Mouse (Mus musculus): ENCODE measurements around the gene Fhad1.
A peak's percentile ranks its signal among the peaks of the same experiment; 100 is the strongest.

Gene Fhad1

GRCm38 (mm10) chr4:141976163-141976562 lies 38.7 kb downstream of the Fhad1 start:
- no peak for DNase-seq (ENCODE audit: low spot score)

DNA sequence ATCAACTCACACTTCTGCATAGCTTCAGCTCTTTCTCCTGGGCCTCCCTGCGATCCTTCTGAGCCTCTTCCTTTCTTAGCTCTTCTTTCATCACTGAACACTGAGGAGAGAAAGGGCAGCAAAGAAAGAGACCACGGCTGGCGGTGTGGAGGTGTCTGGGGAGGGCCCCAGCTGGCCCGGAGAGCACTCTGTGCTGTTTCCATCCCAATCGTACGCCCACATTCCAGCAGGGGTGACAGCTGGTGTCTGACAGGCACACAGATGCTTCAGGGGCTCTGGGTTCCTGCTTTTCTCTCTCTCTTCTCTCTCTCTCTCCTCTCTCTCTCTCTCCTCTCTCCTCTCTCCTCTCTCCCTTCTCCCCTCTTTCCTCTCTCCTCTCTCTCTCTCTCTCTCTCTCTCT lies 50.3 kb downstream of the Fhad1 start:
- no peak for DNase-seq (ENCODE audit: low spot score)

- no peak for DNase-seq (ENCODE audit: low spot score)
Measured at GRCm38 (mm10) chr4:141963907-141964306, 51.0 kb downstream of the Fhad1 start.

DNA sequence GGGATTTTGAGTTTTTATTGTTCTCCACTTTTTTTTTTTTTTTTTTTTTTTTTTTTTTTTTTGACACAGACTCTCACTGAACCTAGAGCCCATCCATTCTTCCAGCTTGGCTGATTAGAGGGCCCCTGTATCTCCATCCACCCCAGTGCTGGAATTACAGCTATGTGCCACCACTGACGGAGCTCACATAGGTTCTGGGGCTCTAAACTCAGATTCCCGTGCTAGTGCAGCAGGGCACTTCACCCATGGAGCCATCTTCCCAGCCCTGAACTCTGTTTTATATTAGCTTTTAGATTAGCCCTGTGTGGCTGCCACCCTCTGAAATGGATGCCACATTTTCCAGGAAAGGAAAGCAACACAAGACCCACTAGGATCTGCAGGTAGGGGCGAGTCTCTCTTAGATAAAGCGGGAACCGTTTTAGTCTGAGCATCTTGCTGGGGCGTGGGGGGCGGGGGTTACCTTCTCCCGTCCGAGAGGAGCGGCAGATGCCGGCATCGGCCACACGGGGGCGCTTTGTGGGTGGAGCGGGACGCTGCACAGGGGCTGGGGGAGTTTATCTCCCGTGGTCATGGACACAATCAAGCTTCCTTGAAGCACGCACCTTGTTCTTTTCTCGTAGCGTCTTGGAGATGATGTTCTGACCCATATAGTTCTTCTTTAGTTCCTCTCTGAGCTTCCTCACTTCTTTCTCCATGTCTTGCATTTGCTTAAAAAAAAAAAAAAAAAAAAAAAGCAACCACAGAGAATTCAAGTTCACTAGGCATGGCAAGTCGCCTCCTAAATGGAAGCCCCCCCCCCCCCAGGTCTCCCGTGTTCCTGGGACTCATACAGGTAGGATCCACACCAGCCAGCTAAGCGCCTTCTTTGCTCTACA lies 51.8 kb downstream of the Fhad1 start:
- DNase-seq (ENCODE audit: low spot score): peak; percentile 65

DNA sequence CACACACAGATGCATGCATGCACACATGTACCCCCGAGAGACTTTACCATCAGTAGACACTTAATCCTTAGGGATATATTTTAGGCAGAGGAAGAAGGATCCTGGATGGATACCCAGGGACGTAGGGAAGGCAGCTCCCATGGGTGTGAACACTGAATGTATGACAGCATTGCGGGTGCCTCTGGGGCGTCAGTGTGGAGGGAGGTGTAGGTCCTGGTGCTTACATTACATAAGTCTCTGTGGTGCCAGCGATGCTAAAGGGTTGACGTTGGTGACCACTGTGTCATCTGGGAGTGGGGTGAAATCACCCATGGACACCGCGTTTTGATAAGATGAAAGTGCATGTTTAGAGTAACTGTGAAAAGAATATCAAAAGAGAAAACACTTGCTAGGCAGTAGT lies 54.8 kb downstream of the Fhad1 start:
- DNase-seq (ENCODE audit: low spot score): no peak

- no peak for DNase-seq (ENCODE audit: low spot score)
Measured at GRCm38 (mm10) chr4:141959615-141960014, 55.3 kb downstream of the Fhad1 start.

DNA sequence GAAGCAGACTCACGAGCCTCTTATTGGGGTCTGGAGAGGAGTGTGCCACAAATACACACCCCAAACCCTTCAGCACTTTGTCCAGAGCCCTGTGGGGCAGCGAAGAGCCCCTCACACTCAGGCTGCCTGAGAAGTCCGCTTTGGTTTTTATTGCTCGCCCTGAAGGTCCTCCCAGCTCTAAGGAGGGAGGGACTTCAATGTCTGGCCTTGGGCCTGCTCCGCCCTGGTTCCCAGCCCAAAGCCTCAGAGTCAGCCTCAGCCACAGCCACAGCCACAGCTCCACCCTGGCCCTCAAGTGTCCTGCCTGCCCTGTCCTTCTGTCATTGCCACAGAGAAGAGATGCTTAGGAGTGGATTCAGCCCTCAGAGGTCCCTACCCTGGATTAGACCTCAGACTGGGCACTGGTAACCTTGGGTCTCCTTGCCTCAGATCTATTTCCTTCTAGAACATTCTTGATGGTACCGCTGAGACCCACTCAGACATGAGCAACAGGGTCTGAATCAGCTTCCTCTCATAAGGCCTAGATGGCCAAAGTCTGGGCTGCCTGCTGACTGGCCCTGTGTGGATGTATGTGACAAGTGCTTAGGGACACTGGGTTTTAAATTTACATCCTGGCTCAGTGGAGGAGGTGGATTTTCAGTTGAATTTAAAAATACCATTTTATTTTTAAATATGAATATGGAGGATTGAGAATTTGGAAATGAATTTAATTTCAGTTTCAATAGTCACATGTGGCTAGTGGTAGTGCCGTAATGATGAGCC lies 56.1 kb downstream of the Fhad1 start:
- DNase-seq (ENCODE audit: low spot score): no peak

GRCm38 (mm10) chr4:141958188-141958587 lies 56.7 kb downstream of the Fhad1 start:
- peak; percentile 53 for DNase-seq (ENCODE audit: low spot score)

DNA sequence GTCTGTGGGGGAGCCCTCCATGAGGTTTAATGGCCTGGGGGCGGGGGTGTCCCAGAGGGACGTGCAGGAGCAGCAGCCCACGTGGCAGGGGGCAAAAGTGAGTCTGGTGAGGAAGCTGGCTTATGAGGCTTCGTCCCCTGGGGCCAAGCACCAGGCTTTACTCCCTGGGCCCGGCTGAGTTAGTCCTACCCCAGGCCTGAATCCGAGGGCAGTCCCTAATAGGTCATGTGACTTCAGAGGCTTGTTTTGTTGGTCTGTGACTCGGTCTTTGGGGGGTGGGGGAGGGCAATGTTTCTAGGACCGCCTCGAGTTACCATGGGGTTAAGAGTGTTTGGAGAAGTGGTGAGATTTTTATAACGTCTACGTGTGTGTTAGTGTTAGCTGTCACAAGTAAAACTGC lies 57.1 kb downstream of the Fhad1 start:
- DNase-seq (ENCODE audit: low spot score): no peak

DNA sequence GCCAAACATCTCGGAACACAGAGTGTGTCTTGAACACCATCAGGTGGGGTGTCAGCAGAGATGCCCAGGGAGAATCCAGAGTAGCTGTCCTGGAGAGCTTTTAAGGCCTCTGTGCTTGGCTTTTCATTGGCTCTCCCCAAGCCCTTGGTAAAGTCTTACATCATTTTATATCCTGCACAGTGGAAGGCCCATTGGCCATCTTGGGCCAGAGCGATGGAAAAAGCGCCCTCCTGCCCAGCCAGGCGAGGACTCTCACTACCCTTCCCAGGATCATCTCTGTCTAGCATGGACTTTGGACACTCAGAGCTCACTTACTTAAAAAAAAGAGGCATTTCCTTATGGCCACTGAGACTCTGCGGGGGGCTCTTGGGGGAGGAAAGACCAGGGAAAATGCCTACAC lies 58.0 kb downstream of the Fhad1 start:
- DNase-seq (ENCODE audit: low spot score): no peak

- no peak for DNase-seq (ENCODE audit: low spot score)
Measured at GRCm38 (mm10) chr4:141954770-141955720, 59.8 kb downstream of the Fhad1 start.

DNA sequence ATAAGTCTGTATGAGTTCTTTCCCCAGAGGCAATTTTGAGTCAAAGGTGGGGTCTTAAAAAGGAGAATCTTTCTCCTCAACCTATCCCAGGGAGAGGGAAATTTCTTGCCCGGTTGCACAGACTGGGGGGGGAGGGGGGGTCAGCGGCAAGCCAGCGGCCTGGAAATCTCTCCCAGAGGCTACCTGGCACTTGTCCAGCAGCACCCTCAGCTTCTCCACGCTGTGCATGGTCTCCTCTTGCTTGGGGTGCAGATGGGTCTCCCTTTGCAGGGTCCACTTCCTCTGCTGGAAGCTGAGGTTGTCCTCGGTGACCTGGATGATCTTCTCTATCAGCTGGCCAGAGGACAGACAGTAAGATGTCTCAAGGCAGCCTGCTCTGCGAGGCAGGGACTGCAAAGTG lies 61.0 kb downstream of the Fhad1 start:
- DNase-seq (ENCODE audit: low spot score): no peak

DNA sequence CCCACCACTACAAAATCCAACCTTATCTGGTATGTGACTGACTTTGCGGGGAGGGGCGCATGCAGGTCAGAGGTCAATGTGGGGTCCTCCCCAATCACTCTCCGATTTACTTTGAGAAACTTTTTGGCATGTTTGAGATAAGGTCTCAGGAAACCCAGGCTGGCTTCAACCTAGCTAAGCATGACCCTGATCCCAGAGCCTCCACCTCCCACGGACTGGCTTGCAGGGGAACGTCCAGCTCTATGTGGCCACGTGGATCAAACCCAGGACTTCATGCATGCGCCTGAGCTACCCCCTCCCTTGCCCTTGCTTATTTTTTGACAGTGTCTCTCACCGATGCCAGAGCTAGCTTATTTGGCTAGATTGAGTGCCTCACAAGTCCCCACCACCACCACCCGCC lies 61.6 kb downstream of the Fhad1 start:
- DNase-seq (ENCODE audit: low spot score): no peak

- DNase-seq (ENCODE audit: low spot score): no peak
Measured at GRCm38 (mm10) chr4:141952824-141953223, 62.1 kb downstream of the Fhad1 start.

DNA sequence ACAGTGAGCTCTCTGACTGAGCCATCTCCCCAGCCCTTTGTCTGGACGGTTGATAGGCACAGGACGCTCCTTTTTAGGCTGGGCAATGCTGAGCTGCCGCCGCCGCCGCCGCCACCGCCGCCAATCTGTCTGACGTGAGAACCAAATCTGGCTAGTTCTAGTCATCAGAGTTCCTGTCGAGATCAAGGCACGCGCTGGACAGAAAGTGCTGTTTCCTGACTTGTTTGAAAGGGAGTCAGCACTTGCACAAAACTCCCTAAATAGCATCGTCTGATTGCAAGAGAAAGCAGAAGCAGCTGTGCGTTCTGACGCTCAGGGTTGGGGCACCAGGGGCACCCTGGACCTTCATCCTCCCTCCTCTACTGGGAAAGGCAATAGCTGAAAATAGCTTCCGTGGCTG lies 62.8 kb downstream of the Fhad1 start:
- no peak for DNase-seq (ENCODE audit: low spot score)

DNA sequence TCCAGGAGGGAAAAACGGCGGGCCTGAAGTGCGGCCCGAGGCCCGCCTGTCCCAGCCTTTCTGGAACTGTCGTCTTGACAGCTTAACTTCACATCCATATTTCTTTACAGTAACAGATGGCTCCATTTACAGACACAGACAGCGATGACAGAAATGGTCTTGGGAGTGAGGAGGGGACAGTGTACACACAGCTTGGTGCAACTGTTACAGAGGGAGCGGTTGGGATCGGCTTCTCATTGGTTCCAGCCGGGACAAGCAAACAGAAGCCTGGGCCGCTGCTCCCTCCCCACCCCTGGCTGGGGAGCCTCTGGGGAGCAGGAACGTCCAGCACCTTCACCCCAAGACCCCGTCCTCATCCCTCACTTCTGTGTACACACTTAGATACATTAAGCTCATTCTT lies 65.4 kb downstream of the Fhad1 start:
- DNase-seq (ENCODE audit: low spot score): no peak

- no peak for DNase-seq (ENCODE audit: low spot score)
Measured at GRCm38 (mm10) chr4:141948822-141949221, 66.1 kb downstream of the Fhad1 start.

- DNase-seq (ENCODE audit: low spot score): no peak
Measured at GRCm38 (mm10) chr4:141942403-141942802, 72.5 kb downstream of the Fhad1 start.

DNA sequence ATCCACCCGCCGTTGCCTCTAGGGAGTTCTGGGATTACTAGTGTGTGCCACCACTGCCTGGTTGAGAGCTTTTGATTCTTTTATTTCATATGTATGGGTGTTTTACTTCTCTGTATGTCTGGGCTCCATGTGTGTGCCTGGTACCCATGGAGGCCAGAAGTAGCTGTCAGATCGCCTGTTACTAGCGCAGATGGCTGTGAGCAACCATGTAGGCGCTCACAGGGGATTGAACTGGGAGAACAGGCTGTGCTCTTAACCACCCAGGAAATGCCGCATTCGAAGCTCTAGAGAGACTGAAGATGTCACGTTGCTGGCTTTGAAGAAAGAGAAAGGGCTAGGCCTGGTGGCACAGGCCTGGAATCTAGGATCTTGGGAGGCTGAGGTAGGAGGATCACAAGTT lies 73.6 kb downstream of the Fhad1 start:
- no peak for DNase-seq (ENCODE audit: low spot score)

DNA sequence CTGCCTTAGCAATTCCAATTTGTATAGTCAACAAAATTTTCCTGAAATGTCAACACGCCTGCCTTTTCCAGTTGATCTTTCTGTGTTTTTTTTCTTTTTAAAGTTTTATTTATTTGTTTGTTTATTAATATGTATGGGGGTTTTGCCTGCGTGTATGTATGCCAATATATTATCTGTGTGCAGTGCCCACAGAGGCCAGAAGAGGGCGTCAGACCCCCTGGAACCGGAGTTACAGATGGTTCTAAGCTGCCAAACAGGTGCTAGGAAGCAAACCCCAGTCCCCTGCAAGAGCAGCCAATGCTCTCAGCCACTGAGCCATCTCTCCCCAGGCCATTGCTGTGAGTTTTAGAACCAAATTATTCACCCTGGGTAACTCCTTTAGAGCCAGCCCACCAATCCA lies 76.3 kb downstream of the Fhad1 start:
- DNase-seq (ENCODE audit: low spot score): no peak

DNA sequence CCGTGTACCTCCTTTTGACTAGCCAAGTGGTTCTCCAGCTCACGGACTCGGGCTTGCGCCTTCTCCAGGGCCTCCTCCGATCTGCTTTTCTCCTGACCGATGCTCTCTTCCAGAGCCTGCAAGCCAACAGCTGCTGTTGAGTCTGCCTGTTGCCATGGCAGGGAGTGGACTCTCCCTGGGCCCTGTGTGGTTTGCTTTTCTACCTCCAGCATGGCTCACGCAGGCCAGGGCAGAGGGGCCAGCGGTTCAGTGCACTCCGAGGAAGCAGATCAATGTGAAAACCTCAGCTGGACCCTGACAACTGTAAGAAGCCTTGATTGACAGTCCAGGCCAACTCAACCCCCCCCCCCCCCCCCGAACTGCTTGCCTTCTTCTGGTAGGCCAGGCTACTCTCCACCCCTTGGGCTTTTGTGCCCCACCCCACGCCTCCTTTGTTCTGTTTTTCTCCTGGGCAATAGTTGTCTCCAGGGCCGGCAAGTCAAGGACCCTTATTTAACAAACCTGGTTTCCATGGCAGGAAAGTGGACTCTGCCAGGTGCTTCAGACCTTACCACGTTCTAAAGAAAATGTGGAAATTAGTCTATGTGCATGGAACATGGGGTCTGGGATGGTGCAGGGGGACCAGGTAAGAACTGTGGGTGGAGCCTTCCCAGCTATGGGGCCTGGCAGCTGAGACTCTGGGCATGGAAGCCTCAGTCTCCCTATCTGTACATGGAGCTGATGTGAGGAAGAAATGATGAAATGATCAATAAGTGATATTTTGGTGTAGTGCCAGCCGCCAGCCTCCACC lies 81.9 kb downstream of the Fhad1 start:
- DNase-seq (ENCODE audit: low spot score): no peak
